Mouse (Mus musculus): ENCODE measurements around the gene Mettl2. TPM values are rescaled to one million over a fixed set of nuclear protein-coding genes. Genes with fewer than 3 reads are reported as not detected.

Gene Mettl2
- polyA plus RNA-seq, 1 experiment from 2014 or later: 44.0 TPM

- Histone ChIP-seq H3K27me3 (no peaks in the 10 kb centered on the region), H3K9me3 (no peaks in the 10 kb centered on the region), H3K4me1 (peaks cover 17% of the 10 kb centered on the region), H3K27ac (peak overlapping the region; percentile 94), H3K36me3 (peaks cover 23% of the 10 kb centered on the region), H3K4me3 (peak overlapping the region; percentile 79), H3K4me2 (peak overlapping the region; percentile 62), H3K9ac (peak overlapping the region; percentile 100)
- ATAC-seq (ENCODE audit: borderline replicate concordance, extremely low read depth, low FRiP score, low TSS enrichment): peak; percentile 53
- WGBS: 2% methylated on average over 69 of the region's 89 CpGs
Observed at GRCm38 (mm10) chr11:105181689-105182460, 55.6 kb downstream of the Mettl2 start.

- no peaks in the 10 kb centered on the region for H3K27me3 ChIP-seq
- H3K9me3 ChIP-seq: no peaks in the 10 kb centered on the region
- WGBS: 4% methylated on average over 4 of the region's 4 CpGs
- H3K27ac ChIP-seq: peak overlapping the region; percentile 94
- peaks cover 23% of the 10 kb centered on the region for H3K36me3 ChIP-seq
- H3K4me1 ChIP-seq: peaks cover 17% of the 10 kb centered on the region
- peak overlapping the region; percentile 100 for H3K9ac ChIP-seq
- ATAC-seq (ENCODE audit: borderline replicate concordance, extremely low read depth, low FRiP score, low TSS enrichment): no peak
- H3K4me3 ChIP-seq: peak overlapping the region; percentile 79
- peak overlapping the region; percentile 62 for H3K4me2 ChIP-seq
Observed at GRCm38 (mm10) chr11:105182461-105182855, 56.2 kb downstream of the Mettl2 start.

DNA sequence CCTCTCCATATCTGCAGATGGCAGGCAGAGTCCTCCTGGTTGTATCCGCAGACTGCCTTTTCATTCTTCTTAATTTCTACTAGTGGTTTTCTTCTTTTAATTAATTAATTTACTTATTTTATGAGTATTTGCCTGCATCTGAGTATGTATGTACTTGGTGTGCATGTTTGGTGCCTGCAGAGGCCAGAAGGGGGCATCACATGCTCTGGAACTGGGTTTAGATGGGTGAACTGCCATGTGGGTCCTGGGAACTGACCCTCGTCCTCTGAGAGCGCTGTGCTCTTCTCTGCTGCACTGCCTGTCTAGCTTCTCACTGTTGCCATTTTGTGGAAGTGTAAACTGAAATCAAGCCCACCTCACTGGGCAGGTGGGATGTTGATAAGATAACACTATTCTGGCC lies 58.5 kb downstream of the Mettl2 start:
- Histone ChIP-seq H3K9ac (no peak overlapping the region), H3K4me2 (no peak overlapping the region), H3K9me3 (no peaks in the 10 kb centered on the region), H3K4me1 (peaks cover 11% of the 10 kb centered on the region), H3K27ac (no peak overlapping the region), H3K36me3 (peaks cover 23% of the 10 kb centered on the region), H3K27me3 (no peaks in the 10 kb centered on the region), H3K4me3 (no peak overlapping the region)
- WGBS: 92% methylated on average over 3 of the region's 3 CpGs
- ATAC-seq (ENCODE audit: borderline replicate concordance, extremely low read depth, low FRiP score, low TSS enrichment): no peak

Other genes with a start within 250 kb of the Mettl2 start
- gene Efcab3, start 62.8 kb upstream of the Mettl2 start, polyA plus RNA-seq (2015; fragmentation: Nextera tagmentation; extraction: Ambion mirVana): not detected in 2 replicates
- not detected in 2 replicates for gene Gm10842, start 20.5 kb downstream of the Mettl2 start, polyA plus RNA-seq (2015; fragmentation: Nextera tagmentation; extraction: Ambion mirVana)
- 18.7 and 18.9 TPM in 2 replicates for gene Tlk2, start 52.4 kb downstream of the Mettl2 start, polyA plus RNA-seq (2015; fragmentation: Nextera tagmentation; extraction: Ambion mirVana)
- 26.0 and 29.5 TPM in 2 replicates for gene Mrc2, start 166.2 kb downstream of the Mettl2 start, polyA plus RNA-seq (2015; fragmentation: Nextera tagmentation; extraction: Ambion mirVana)